Mouse (Mus musculus) forebrain, embryonic 16.5 days (tissue): ENCODE data around the gene Ciart. TPM values are rescaled to one million over a fixed set of nuclear protein-coding genes. Genes with fewer than 3 reads are reported as not detected.

Experiments used
- ATAC-seq: fragments of 200-750 bp; cut with Nextera tagmentation; 2 replicates; pipeline ENCODE4 v1.8.0; 2017; ENCODE audit warnings: mild to moderate bottlenecking, moderate library complexity
- H3K27ac ChIP-seq: fragments of 300-500 bp; sonication (generic); 2 replicates; pipeline ENCODE4 v1.5.1; 2014; ENCODE audit warnings: low read length, control low read depth
- H3K27me3 ChIP-seq: fragments of 300-500 bp; sonication (generic); replicated peaks from 2 replicates; pipeline ENCODE4 v1.6.1; 2014; ENCODE audit warnings: low read length; ENCODE audit not compliant: control insufficient read depth, insufficient read depth
- H3K36me3 ChIP-seq: fragments of 300-500 bp; sonication (generic); 2 replicates; pipeline ENCODE4 v1.6.1; 2014; ENCODE audit not compliant: control insufficient read depth, insufficient read depth
- H3K4me1 ChIP-seq: fragments of 300-500 bp; sonication (generic); replicated peaks from 2 replicates; pipeline ENCODE4 v1.6.1; 2014; ENCODE audit warnings: low read length; ENCODE audit not compliant: control insufficient read depth, insufficient read depth
- H3K4me2 ChIP-seq: fragments of 300-500 bp; sonication (generic); 2 replicates; pipeline ENCODE4 v1.6.1; 2014; ENCODE audit warnings: mild to moderate bottlenecking, low read length, control low read depth
- H3K4me3 ChIP-seq: fragments of 300-500 bp; sonication (generic); replicated peaks from 2 replicates; pipeline ENCODE4 v1.5.1; 2014; ENCODE audit warnings: mild to moderate bottlenecking, low read length, control low read depth
- H3K9ac ChIP-seq: fragments of 300-500 bp; sonication (generic); replicated peaks from 2 replicates; pipeline ENCODE4 v1.6.1; 2014; ENCODE audit warnings: low read depth, low read length, control low read depth
- H3K9me3 ChIP-seq: fragments of 300-500 bp; sonication (generic); 2 replicates; pipeline ENCODE4 v1.6.1; 2016; ENCODE audit warnings: low read length; ENCODE audit not compliant: control insufficient read depth
- whole genome bisulfite sequencing: fragments of 180-500 bp; shearing (Covaris S2); extraction: QIAGEN DNeasy Blood & Tissue Kit; methylation state at CpG from one replicate; pipeline ENCODE4 v1.1.7; 2014; 5-methylcytosine and 5-hydroxymethylcytosine counted together
- polyA plus RNA-seq: library from polyadenylated mRNA; unstranded; fragments of >200 nt; fragmentation: Nextera tagmentation; extraction: Ambion mirVana; gene quantifications from 2 replicates; pipeline ENCODE4 v1.2.1, GENCODE M21; 2015

Ciart gene
- polyA plus RNA-seq, 1 experiment from 2014 or later: 4.1 TPM

GRCm38 (mm10) chr3:95872048-95872447 lies 10.0 kb downstream of the Ciart start:
- Histone ChIP-seq H3K36me3 (no peaks in the 10 kb centered on the region; the same call in 1 of the 2 replicates), H3K4me3 (peak overlapping the region; percentile 79), H3K9me3 (no peaks in the 10 kb centered on the region), H3K4me1 (peaks cover 14% of the 10 kb centered on the region), H3K4me2 (peak overlapping the region; percentile 77), H3K27me3 (no peaks in the 10 kb centered on the region), H3K27ac (no peak overlapping the region), H3K9ac (peak overlapping the region; percentile 33; the same call in 1 of the 2 replicates)
- ATAC-seq: no peak
- 76% methylated on average over 7 of the region's 7 CpGs for WGBS

- Histone ChIP-seq H3K4me1 (peaks cover 14% of the 10 kb centered on the region), H3K27ac (peak within 1 kb of the TSS; percentile 70), H3K4me2 (peak within 1 kb of the TSS; percentile 77), H3K4me3 (peak within 1 kb of the TSS; percentile 79), H3K36me3 (no peaks in the 10 kb centered on the region; the same call in 1 of the 2 replicates), H3K9me3 (no peaks in the 10 kb centered on the region), H3K27me3 (no peaks in the 10 kb centered on the region), H3K9ac (peak within 1 kb of the TSS; percentile 73)
- ATAC-seq: peak; percentile 94
- WGBS: under 1% methylated on average over 33 of the region's 33 CpGs
Measured at GRCm38 (mm10) chr3:95871392-95871867, 10.6 kb downstream of the Ciart start, which contains the start of gene Mrps21. TSS of gene Mrps21 (minus strand) at chr3:95871519.

- Histone ChIP-seq H3K27me3 (no peaks in the 10 kb centered on the region), H3K4me3 (peak overlapping the region; percentile 79), H3K4me1 (peaks cover 14% of the 10 kb centered on the region), H3K27ac (no peak overlapping the region; the same call in 1 of the 2 replicates), H3K9me3 (no peaks in the 10 kb centered on the region), H3K4me2 (peak overlapping the region; percentile 77), H3K9ac (peak overlapping the region; percentile 73), H3K36me3 (no peaks in the 10 kb centered on the region; the same call in 1 of the 2 replicates)
- peak; percentile 39 for ATAC-seq
- WGBS: 7% methylated on average over 15 of the region's 15 CpGs
Measured at GRCm38 (mm10) chr3:95870976-95871375, 11.1 kb downstream of the Ciart start.

- ATAC-seq: no peak
- peaks cover 3% of the 10 kb centered on the region for H3K36me3 ChIP-seq
- peaks cover 13% of the 10 kb centered on the region for H3K4me1 ChIP-seq
- 95% methylated on average over 2 of the region's 2 CpGs for WGBS
- no peaks in the 10 kb centered on the region for H3K27me3 ChIP-seq
- no peak overlapping the region for H3K4me3 ChIP-seq
- no peaks in the 10 kb centered on the region for H3K9me3 ChIP-seq
- H3K4me2 ChIP-seq: no peak overlapping the region
- H3K9ac ChIP-seq: no peak overlapping the region
- no peak overlapping the region for H3K27ac ChIP-seq
Measured at GRCm38 (mm10) chr3:95867408-95867807, 14.6 kb downstream of the Ciart start.

GRCm38 (mm10) chr3:95866071-95866470 lies 16.0 kb downstream of the Ciart start:
- no peak for ATAC-seq
- H3K36me3 ChIP-seq: peaks cover 3% of the 10 kb centered on the region
- no peak overlapping the region for H3K9ac ChIP-seq
- H3K27ac ChIP-seq: no peak overlapping the region
- H3K9me3 ChIP-seq: no peaks in the 10 kb centered on the region
- 88% methylated on average over 5 of the region's 5 CpGs for WGBS
- H3K4me1 ChIP-seq: peaks cover 8% of the 10 kb centered on the region
- no peak overlapping the region for H3K4me3 ChIP-seq
- no peaks in the 10 kb centered on the region for H3K27me3 ChIP-seq
- H3K4me2 ChIP-seq: no peak overlapping the region

GRCm38 (mm10) chr3:95865571-95865970 lies 16.5 kb downstream of the Ciart start:
- Histone ChIP-seq H3K9ac (no peak overlapping the region), H3K27me3 (no peaks in the 10 kb centered on the region), H3K4me2 (no peak overlapping the region), H3K9me3 (no peaks in the 10 kb centered on the region), H3K4me1 (peaks cover 4% of the 10 kb centered on the region), H3K4me3 (no peak overlapping the region), H3K36me3 (peaks cover 3% of the 10 kb centered on the region), H3K27ac (no peak overlapping the region)
- 96% methylated on average over 20 of the region's 20 CpGs for WGBS
- no peak for ATAC-seq

- H3K27me3 ChIP-seq: no peaks in the 10 kb centered on the region
- ATAC-seq: no peak
- H3K27ac ChIP-seq: no peak overlapping the region
- H3K36me3 ChIP-seq: peaks cover 3% of the 10 kb centered on the region
- no peaks in the 10 kb centered on the region for H3K9me3 ChIP-seq
- H3K4me3 ChIP-seq: no peak overlapping the region
- H3K9ac ChIP-seq: no peak overlapping the region
- H3K4me1 ChIP-seq: no peaks in the 10 kb centered on the region
- H3K4me2 ChIP-seq: no peak overlapping the region
- WGBS: 90% methylated on average over 5 of the region's 5 CpGs
Measured at GRCm38 (mm10) chr3:95865050-95865449, 17.0 kb downstream of the Ciart start.

- H3K36me3 ChIP-seq: peaks cover 3% of the 10 kb centered on the region; the same call in 1 of the 2 replicates
- H3K4me1 ChIP-seq: no peaks in the 10 kb centered on the region
- H3K9me3 ChIP-seq: no peaks in the 10 kb centered on the region
- H3K27me3 ChIP-seq: no peaks in the 10 kb centered on the region
- WGBS: 76% methylated on average over 7 of the region's 7 CpGs
- no peak overlapping the region for H3K4me3 ChIP-seq
- no peak overlapping the region for H3K9ac ChIP-seq
- no peak overlapping the region for H3K4me2 ChIP-seq
- H3K27ac ChIP-seq: no peak overlapping the region
- no peak for ATAC-seq
Measured at GRCm38 (mm10) chr3:95863578-95863977, 18.5 kb downstream of the Ciart start.

GRCm38 (mm10) chr3:95861796-95862195 lies 20.3 kb downstream of the Ciart start:
- WGBS: 32% methylated on average over 2 of the region's 2 CpGs
- H3K36me3 ChIP-seq: peaks cover 3% of the 10 kb centered on the region; the same call in 1 of the 2 replicates
- H3K4me2 ChIP-seq: no peak overlapping the region
- H3K4me1 ChIP-seq: no peaks in the 10 kb centered on the region
- no peak overlapping the region for H3K4me3 ChIP-seq
- no peaks in the 10 kb centered on the region for H3K27me3 ChIP-seq
- H3K9ac ChIP-seq: no peak overlapping the region
- no peak overlapping the region for H3K27ac ChIP-seq
- ATAC-seq: peak; percentile 49
- H3K9me3 ChIP-seq: no peaks in the 10 kb centered on the region

- ATAC-seq: no peak
- no peaks in the 10 kb centered on the region for H3K27me3 ChIP-seq
- no peak overlapping the region for H3K4me2 ChIP-seq
- H3K27ac ChIP-seq: no peak overlapping the region
- H3K36me3 ChIP-seq: peaks cover 3% of the 10 kb centered on the region; the same call in 1 of the 2 replicates
- no peaks in the 10 kb centered on the region for H3K9me3 ChIP-seq
- H3K4me1 ChIP-seq: peaks cover 1% of the 10 kb centered on the region
- H3K9ac ChIP-seq: no peak overlapping the region
- WGBS: 82% methylated on average over 10 of the region's 10 CpGs
- no peak overlapping the region for H3K4me3 ChIP-seq
Measured at GRCm38 (mm10) chr3:95861216-95861615, 20.8 kb downstream of the Ciart start.
